Mouse (Mus musculus) hindbrain, embryonic 13.5 days (tissue): ENCODE measurements around the gene Ntan1. TPM values are rescaled to one million over a fixed set of nuclear protein-coding genes. Genes with fewer than 3 reads are reported as not detected.
"Not testable (repeated sequence)": the region's sequence is repeated elsewhere in the genome, so short reads cannot be mapped to it uniquely, and the experiment has no call there.

ENCODE experiments used
- ATAC-seq: fragments of 200-750 bp; cut with Nextera tagmentation; 2 replicates; pipeline ENCODE4 v1.8.0; 2017; ENCODE audit warnings: moderate TSS enrichment; ENCODE audit not compliant: low FRiP score
- H3K27ac ChIP-seq: fragments of 300-500 bp; sonication (generic); 2 replicates; pipeline ENCODE4 v1.5.1; 2015; ENCODE audit warnings: inconsistent platforms, mild to moderate bottlenecking, moderate library complexity
- H3K27me3 ChIP-seq: fragments of 300-500 bp; sonication (generic); 2 replicates; pipeline ENCODE4 v1.6.1; 2015; ENCODE audit warnings: mild to moderate bottlenecking, inconsistent platforms
- H3K36me3 ChIP-seq: fragments of 300-500 bp; sonication (generic); 2 replicates; pipeline ENCODE4 v1.6.1; 2015; ENCODE audit warnings: mild to moderate bottlenecking, inconsistent platforms
- H3K4me1 ChIP-seq: fragments of 300-500 bp; sonication (generic); replicated peaks from 2 replicates; pipeline ENCODE4 v1.6.1; 2015; ENCODE audit warnings: inconsistent platforms
- H3K4me2 ChIP-seq: fragments of 300-500 bp; sonication (generic); 2 replicates; pipeline ENCODE4 v1.6.1; 2015; ENCODE audit warnings: inconsistent platforms, mild to moderate bottlenecking, moderate library complexity
- H3K4me3 ChIP-seq: fragments of 300-500 bp; sonication (generic); 2 replicates; pipeline ENCODE4 v1.5.1; 2015; ENCODE audit warnings: mild to moderate bottlenecking, inconsistent platforms
- H3K9ac ChIP-seq: fragments of 300-500 bp; sonication (generic); 2 replicates; pipeline ENCODE4 v1.6.1; 2015; ENCODE audit warnings: mild to moderate bottlenecking, inconsistent platforms
- H3K9me3 ChIP-seq: fragments of 300-500 bp; sonication (generic); 2 replicates; pipeline ENCODE4 v1.6.1; 2016; ENCODE audit warnings: inconsistent platforms
- WGBS: fragments of 180-500 bp; shearing (Covaris S2); methylation state at CpG from one replicate; pipeline ENCODE4 v1.1.7; 2015; 5-methylcytosine and 5-hydroxymethylcytosine counted together
- polyA plus RNA-seq: library from polyadenylated mRNA; unstranded; fragments of >200 nt; fragmentation: Nextera tagmentation; extraction: Ambion mirVana; gene quantifications from 2 replicates; pipeline ENCODE4 v1.2.1, GENCODE M21; 2015

Gene Ntan1
- 224 and 232 TPM in 2 replicates for polyA plus RNA-seq

GRCm38 (mm10) chr16:13818560-13819393 lies at the start of gene Ntan1:
Gene Ntan1, plus strand, starts transcription at chr16:13818845.
- ATAC-seq: peak; percentile 96
- peak within 1 kb of the TSS; percentile 78 for H3K4me3 ChIP-seq
- H3K9ac ChIP-seq: peak within 1 kb of the TSS; percentile 95
- no peaks in the 10 kb centered on the region for H3K9me3 ChIP-seq
- H3K36me3 ChIP-seq: peaks cover 31% of the 10 kb centered on the region
- under 1% methylated on average over 58 of the region's 58 CpGs for WGBS
- peaks cover 32% of the 10 kb centered on the region for H3K4me1 ChIP-seq
- peak within 1 kb of the TSS; percentile 64 for H3K4me2 ChIP-seq
- H3K27me3 ChIP-seq: no peaks in the 10 kb centered on the region
- H3K27ac ChIP-seq: peak within 1 kb of the TSS; percentile 98

GRCm38 (mm10) chr16:13771603-13772002 lies 47.0 kb upstream of the Ntan1 start:
- 67% methylated on average over 4 of the region's 4 CpGs for WGBS

GRCm38 (mm10) chr16:13772051-13772450 lies 46.6 kb upstream of the Ntan1 start:
- not testable (repeated sequence) for H3K27me3 ChIP-seq, H3K27ac ChIP-seq, H3K4me3 ChIP-seq, H3K9me3 ChIP-seq, H3K4me1 ChIP-seq, ATAC-seq, H3K4me2 ChIP-seq, H3K9ac ChIP-seq, H3K36me3 ChIP-seq
- 88% methylated on average over 5 of the region's 5 CpGs for WGBS

More at GRCm38 (mm10) chr16:13771603-13772002, 47.0 kb upstream of the Ntan1 start:
- H3K36me3 ChIP-seq, H3K27me3 ChIP-seq, ATAC-seq, H3K9me3 ChIP-seq, H3K4me3 ChIP-seq, H3K4me2 ChIP-seq, H3K27ac ChIP-seq, H3K4me1 ChIP-seq, H3K9ac ChIP-seq: not testable (repeated sequence)

- WGBS: 92% methylated on average over 2 of the region's 2 CpGs
Observed at GRCm38 (mm10) chr16:13774011-13774410, 44.6 kb upstream of the Ntan1 start.

GRCm38 (mm10) chr16:13774651-13775050 lies 44.0 kb upstream of the Ntan1 start:
- not testable (repeated sequence) for H3K27ac ChIP-seq, H3K4me3 ChIP-seq, H3K9me3 ChIP-seq, H3K27me3 ChIP-seq, H3K36me3 ChIP-seq, H3K4me1 ChIP-seq, ATAC-seq, H3K9ac ChIP-seq, H3K4me2 ChIP-seq
- WGBS: 91% methylated on average over 3 of the region's 3 CpGs

More at GRCm38 (mm10) chr16:13774011-13774410, 44.6 kb upstream of the Ntan1 start:
- H3K4me1 ChIP-seq, H3K27ac ChIP-seq, H3K4me3 ChIP-seq, ATAC-seq, H3K4me2 ChIP-seq, H3K9ac ChIP-seq, H3K27me3 ChIP-seq, H3K9me3 ChIP-seq, H3K36me3 ChIP-seq: not testable (repeated sequence)

- peak within 1 kb of the TSS; percentile 89 for H3K27ac ChIP-seq
- WGBS: under 1% methylated on average over 57 of the region's 57 CpGs
- H3K4me1 ChIP-seq: peaks cover 27% of the 10 kb centered on the region
- H3K4me2 ChIP-seq: peak within 1 kb of the TSS; percentile 60
- H3K27me3 ChIP-seq: no peaks in the 10 kb centered on the region
- H3K4me3 ChIP-seq: peak within 1 kb of the TSS; percentile 92
- H3K9me3 ChIP-seq: no peaks in the 10 kb centered on the region
- H3K36me3 ChIP-seq: peaks cover 18% of the 10 kb centered on the region
- H3K9ac ChIP-seq: peak within 1 kb of the TSS; percentile 95
- ATAC-seq: peak; percentile 99
Observed at GRCm38 (mm10) chr16:13780353-13781036, 38.1 kb upstream of the Ntan1 start, which contains the start of gene Rrn3. Gene Rrn3, plus strand, starts transcription at chr16:13780708.

- H3K9me3 ChIP-seq: no peaks in the 10 kb centered on the region
- peak; percentile 53; the same call in 1 of the 2 replicates for ATAC-seq
- peak overlapping the region; percentile 60 for H3K4me2 ChIP-seq
- 35% methylated on average over 8 of the region's 8 CpGs for WGBS
- H3K4me1 ChIP-seq: peaks cover 27% of the 10 kb centered on the region
- peak overlapping the region; percentile 95 for H3K9ac ChIP-seq
- H3K4me3 ChIP-seq: peak overlapping the region; percentile 92
- no peak overlapping the region for H3K27ac ChIP-seq
- H3K36me3 ChIP-seq: peaks cover 25% of the 10 kb centered on the region
- H3K27me3 ChIP-seq: no peaks in the 10 kb centered on the region
Observed at GRCm38 (mm10) chr16:13781216-13781615, 37.4 kb upstream of the Ntan1 start.

- no peak overlapping the region for H3K4me3 ChIP-seq
- H3K36me3 ChIP-seq: peaks cover 68% of the 10 kb centered on the region
- no peak overlapping the region for H3K27ac ChIP-seq
- peaks cover 17% of the 10 kb centered on the region for H3K4me1 ChIP-seq
- 91% methylated on average over 3 of the region's 3 CpGs for whole genome bisulfite sequencing
- H3K9me3 ChIP-seq: no peaks in the 10 kb centered on the region
- no peak for ATAC-seq
- H3K4me2 ChIP-seq: no peak overlapping the region
- H3K27me3 ChIP-seq: no peaks in the 10 kb centered on the region
- no peak overlapping the region for H3K9ac ChIP-seq
Observed at GRCm38 (mm10) chr16:13785932-13786331, 32.7 kb upstream of the Ntan1 start.

- not testable (repeated sequence) for ATAC-seq, H3K4me3 ChIP-seq, H3K4me2 ChIP-seq, H3K4me1 ChIP-seq, H3K9me3 ChIP-seq, H3K27me3 ChIP-seq, H3K27ac ChIP-seq, H3K9ac ChIP-seq
- WGBS: 98% methylated on average over 2 of the region's 2 CpGs
- peaks cover 92% of the 10 kb centered on the region for H3K36me3 ChIP-seq
Observed at GRCm38 (mm10) chr16:13793441-13793840, 25.2 kb upstream of the Ntan1 start.

- H3K9ac ChIP-seq: no peak overlapping the region
- no peaks in the 10 kb centered on the region for H3K9me3 ChIP-seq
- no peaks in the 10 kb centered on the region for H3K4me1 ChIP-seq
- no peak overlapping the region for H3K4me2 ChIP-seq
- no peaks in the 10 kb centered on the region for H3K27me3 ChIP-seq
- 92% methylated on average over 5 of the region's 5 CpGs for WGBS
- H3K27ac ChIP-seq: no peak overlapping the region
- no peak overlapping the region for H3K4me3 ChIP-seq
- H3K36me3 ChIP-seq: peaks cover 93% of the 10 kb centered on the region
- ATAC-seq: no peak
Observed at GRCm38 (mm10) chr16:13796746-13797175, 21.9 kb upstream of the Ntan1 start.

- 92% methylated on average over 4 of the region's 4 CpGs for WGBS
- no peaks in the 10 kb centered on the region for H3K27me3 ChIP-seq
- no peak for ATAC-seq
- no peaks in the 10 kb centered on the region for H3K9me3 ChIP-seq
- H3K4me1 ChIP-seq: no peaks in the 10 kb centered on the region
- H3K4me2 ChIP-seq: no peak overlapping the region
- no peak overlapping the region for H3K9ac ChIP-seq
- no peak overlapping the region for H3K4me3 ChIP-seq
- H3K27ac ChIP-seq: no peak overlapping the region
- H3K36me3 ChIP-seq: peaks cover 90% of the 10 kb centered on the region
Observed at GRCm38 (mm10) chr16:13801231-13801630, 17.4 kb upstream of the Ntan1 start.

- no peak for ATAC-seq
- no peaks in the 10 kb centered on the region for H3K4me1 ChIP-seq
- no peaks in the 10 kb centered on the region for H3K27me3 ChIP-seq
- H3K4me2 ChIP-seq: no peak overlapping the region
- 89% methylated on average over 5 of the region's 5 CpGs for WGBS
- H3K4me3 ChIP-seq: no peak overlapping the region
- no peak overlapping the region for H3K9ac ChIP-seq
- H3K27ac ChIP-seq: no peak overlapping the region
- peaks cover 92% of the 10 kb centered on the region for H3K36me3 ChIP-seq
- H3K9me3 ChIP-seq: no peaks in the 10 kb centered on the region
Observed at GRCm38 (mm10) chr16:13804666-13805065, 14.0 kb upstream of the Ntan1 start.
